Mouse (Mus musculus): ENCODE data around the gene Mrps26. TPM values are rescaled to one million over a fixed set of nuclear protein-coding genes. Genes with fewer than 3 reads are reported as not detected.
A peak's percentile ranks its signal among the peaks of the same experiment; 100 is the strongest.
"Not testable (repeated sequence)": the region's sequence is repeated elsewhere in the genome, so short reads cannot be mapped to it uniquely, and the experiment has no call there.

Mrps26 gene
- total RNA-seq, 2 experiments from 2014 or later, result 11.3 to 15.1 TPM

DNA sequence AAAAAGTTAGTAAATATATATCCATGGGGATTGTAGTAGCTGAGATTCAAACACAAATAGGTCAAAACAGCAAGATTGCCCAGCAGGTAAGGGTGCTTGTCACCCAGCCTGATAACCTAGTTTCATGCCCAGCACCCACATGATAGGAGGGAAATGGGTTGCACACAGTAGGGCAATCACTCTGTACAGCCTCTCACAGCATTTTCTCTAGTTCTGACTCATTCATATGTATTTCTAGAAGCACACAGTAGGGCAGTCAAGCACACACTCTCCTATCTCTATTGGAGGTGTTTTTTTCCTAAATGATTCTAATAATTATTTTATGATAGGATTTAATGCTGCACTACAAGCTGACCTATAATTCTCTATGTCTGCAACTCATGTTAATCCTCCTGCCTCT, 6.4 kb downstream of the Mrps26 start:
- no peak for ATAC-seq (replicated peaks; ENCODE audit: low FRiP score, poor library complexity, severe bottlenecking)

- ATAC-seq (replicated peaks; ENCODE audit: low FRiP score, poor library complexity, severe bottlenecking), result no peak
These were observed 11.4 kb downstream of the Mrps26 start for GRCm38 (mm10) chr2:130574960-130575359.

GRCm38 (mm10) chr2:130575873-130576272, 12.3 kb downstream of the Mrps26 start, which contains the start of gene Oxt:
Gene Oxt (plus strand): TSS chr2:130576173.
- no peak for ATAC-seq (replicated peaks; ENCODE audit: low FRiP score, poor library complexity, severe bottlenecking)

- not testable (repeated sequence) for ATAC-seq (replicated peaks; ENCODE audit: low FRiP score, poor library complexity, severe bottlenecking)
These were observed 13.0 kb downstream of the Mrps26 start for GRCm38 (mm10) chr2:130576564-130576963.

DNA sequence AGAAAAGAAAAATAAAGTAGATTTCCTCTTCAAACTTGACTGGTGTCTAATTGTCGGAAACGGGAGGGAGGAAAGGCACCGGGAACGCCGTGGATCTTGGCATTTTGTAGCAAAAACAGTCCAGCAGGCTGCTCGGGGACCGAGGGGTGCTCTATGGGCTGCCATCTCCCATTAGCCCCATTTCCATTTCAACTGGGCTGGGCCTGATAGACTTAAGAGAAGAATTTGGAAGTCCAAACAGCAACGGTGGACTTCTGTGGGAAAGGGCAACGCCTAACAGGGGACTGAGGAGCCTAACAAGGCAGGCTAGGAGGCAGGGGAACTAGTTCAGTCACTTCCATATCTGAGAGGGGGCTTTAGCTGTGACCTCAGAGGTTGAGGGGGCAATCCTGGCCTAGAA, 13.5 kb downstream of the Mrps26 start:
- ATAC-seq (replicated peaks; ENCODE audit: low FRiP score, poor library complexity, severe bottlenecking), result no peak

GRCm38 (mm10) chr2:130577632-130578031, 14.1 kb downstream of the Mrps26 start:
- no peak for ATAC-seq (replicated peaks; ENCODE audit: low FRiP score, poor library complexity, severe bottlenecking)

DNA sequence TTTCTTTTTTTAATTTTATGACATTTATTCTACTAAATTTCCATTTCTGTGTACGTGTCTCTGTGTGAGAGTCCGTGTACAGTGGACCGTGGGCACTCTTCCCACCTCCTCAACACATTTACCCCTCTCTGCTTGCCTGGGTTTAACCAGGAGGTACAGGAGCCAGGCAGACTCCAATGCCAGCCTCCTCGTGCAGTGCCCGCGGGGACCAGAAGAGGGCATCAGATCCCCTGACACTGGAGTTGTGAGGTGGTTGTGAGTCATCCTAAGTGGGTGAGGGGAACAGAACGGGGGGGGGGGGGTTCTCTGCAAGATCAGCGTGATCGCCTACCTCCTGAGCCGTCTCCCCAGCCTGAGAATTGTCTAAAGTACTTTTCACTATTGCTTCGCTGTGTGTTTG, 14.6 kb downstream of the Mrps26 start:
- ATAC-seq (replicated peaks; ENCODE audit: low FRiP score, poor library complexity, severe bottlenecking), result no peak

DNA sequence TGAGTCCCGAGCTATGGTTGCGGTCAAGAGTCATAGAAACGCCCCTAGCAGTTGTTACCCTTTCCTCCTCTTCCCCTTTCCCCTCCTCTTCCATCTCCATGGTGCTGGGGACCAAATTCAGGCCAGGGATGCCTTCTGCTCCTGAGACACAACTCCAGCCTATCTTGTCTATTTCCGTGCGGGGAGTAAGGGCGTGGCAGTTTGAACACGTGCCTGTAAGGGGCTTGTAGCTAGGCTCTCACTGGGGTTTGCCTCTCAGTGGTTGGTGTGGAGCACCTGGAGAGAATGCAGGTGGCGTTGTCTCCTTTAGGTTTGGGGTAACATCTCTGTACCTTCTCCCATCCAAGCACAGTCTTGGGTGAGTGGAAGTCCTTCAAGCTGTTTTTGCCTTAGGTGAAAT, 16.2 kb downstream of the Mrps26 start:
- no peak for ATAC-seq (replicated peaks; ENCODE audit: low FRiP score, poor library complexity, severe bottlenecking)

DNA sequence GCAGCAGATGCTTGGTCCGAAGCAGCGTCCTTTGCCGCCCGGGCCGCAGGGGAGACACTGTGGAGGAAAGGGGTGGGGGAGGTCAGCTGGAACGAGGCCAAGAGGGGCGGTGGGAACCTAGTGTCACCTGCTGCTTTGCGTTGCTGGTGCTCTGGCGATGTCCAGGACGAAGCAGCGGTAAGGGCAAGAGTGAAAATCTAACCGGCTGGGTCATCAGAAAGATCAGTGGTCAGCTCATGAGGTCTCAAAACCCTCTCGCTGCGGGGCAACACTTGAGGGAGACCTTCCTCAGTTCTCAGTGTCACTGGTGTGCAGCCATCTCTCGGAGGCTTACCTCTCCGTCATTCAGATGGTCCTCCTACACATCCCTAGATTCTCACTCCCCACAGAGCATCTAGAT, 17.7 kb downstream of the Mrps26 start:
- ATAC-seq (replicated peaks; ENCODE audit: low FRiP score, poor library complexity, severe bottlenecking), result no peak

GRCm38 (mm10) chr2:130582552-130582951, 19.0 kb downstream of the Mrps26 start, which contains the start of gene Avp:
Gene Avp (minus strand): TSS chr2:130582554.
- no peak for ATAC-seq (replicated peaks; ENCODE audit: low FRiP score, poor library complexity, severe bottlenecking)

- ATAC-seq (replicated peaks; ENCODE audit: low FRiP score, poor library complexity, severe bottlenecking), result no peak
These were observed 20.5 kb downstream of the Mrps26 start for GRCm38 (mm10) chr2:130583902-130584560.

DNA sequence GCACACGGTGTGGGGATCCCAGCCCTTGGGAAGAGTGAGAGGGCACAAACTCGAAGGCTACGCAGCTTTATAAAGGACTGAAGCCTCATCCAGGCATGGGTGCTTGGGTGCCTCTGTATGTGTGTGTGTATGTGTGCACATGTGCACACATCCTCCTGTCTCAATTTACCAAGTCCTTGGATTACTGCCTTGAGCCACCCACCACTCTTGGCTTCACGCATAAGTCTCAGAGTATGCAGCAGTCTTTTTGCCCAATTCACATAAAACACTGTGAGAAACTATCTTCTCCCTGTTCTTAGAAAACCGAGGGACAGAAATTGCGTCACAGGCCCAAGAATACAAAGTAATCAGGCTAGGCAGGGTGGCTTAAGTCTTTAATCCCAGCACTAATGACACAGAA, 22.5 kb downstream of the Mrps26 start:
- ATAC-seq (replicated peaks; ENCODE audit: low FRiP score, poor library complexity, severe bottlenecking), result no peak

- ATAC-seq (replicated peaks; ENCODE audit: low FRiP score, poor library complexity, severe bottlenecking), result no peak
These were observed 24.8 kb downstream of the Mrps26 start for GRCm38 (mm10) chr2:130588373-130588772.

DNA sequence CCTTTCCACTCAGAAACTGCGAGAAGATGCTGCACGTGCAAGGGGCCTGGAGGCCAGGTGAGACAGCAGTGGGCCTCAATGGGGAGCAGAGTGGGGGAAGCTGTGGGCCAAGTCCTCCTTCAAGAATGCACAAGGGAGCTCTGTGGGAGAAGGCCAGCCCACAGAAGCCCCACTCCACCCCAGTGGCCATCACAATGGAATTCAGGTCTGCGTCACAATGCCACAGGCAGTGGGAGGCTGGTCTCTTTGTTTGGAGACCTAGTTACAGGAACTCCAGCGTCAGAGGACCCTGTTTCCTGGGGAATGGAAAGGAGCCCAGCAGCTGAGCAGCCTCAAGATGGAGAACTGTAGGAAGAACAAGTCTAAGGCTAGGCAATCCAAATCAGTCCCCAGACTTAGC, 25.6 kb downstream of the Mrps26 start:
- no peak for ATAC-seq (replicated peaks; ENCODE audit: low FRiP score, poor library complexity, severe bottlenecking)

GRCm38 (mm10) chr2:130589761-130590160, 26.2 kb downstream of the Mrps26 start:
- ATAC-seq (replicated peaks; ENCODE audit: low FRiP score, poor library complexity, severe bottlenecking), result no peak

DNA sequence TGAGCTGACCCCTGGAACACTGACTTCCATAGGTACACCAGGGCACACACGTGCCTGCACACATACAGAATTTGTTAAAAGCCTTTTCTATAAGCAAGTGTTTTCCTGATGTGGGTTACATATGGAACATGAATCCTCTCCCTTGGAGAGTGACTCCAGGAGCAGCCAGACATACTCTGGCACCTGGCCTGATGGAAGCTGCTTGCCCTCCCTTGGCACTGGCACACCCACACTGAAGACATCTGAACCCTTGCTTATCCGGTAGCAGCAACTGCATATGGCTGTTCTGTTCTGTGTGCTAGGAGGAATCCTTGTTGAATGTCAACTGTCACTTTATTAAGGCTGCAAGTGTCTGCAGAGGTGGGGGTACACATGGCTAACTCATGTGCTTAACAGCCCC, 27.5 kb downstream of the Mrps26 start:
- no peak for ATAC-seq (replicated peaks; ENCODE audit: low FRiP score, poor library complexity, severe bottlenecking)

DNA sequence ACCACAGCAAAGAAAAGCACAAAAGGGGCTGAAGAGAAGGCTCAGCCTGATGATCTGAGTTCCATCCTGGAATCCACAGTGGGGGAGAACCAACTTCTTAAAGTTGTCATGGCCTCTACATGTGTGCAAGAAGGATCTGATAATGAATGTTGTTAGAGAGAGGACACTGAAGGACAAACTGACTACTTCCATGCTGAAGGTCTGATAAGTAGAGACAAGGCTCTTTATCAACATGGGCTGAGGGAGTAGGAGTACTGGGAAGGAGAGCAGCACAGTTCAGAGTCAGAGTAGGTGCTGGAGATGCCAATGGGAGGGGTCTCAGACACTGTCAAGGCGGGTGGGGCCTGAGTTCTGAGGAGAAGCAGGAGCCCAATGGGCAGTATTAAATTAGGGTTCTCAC, 32.1 kb downstream of the Mrps26 start:
- ATAC-seq (replicated peaks; ENCODE audit: low FRiP score, poor library complexity, severe bottlenecking), result no peak

DNA sequence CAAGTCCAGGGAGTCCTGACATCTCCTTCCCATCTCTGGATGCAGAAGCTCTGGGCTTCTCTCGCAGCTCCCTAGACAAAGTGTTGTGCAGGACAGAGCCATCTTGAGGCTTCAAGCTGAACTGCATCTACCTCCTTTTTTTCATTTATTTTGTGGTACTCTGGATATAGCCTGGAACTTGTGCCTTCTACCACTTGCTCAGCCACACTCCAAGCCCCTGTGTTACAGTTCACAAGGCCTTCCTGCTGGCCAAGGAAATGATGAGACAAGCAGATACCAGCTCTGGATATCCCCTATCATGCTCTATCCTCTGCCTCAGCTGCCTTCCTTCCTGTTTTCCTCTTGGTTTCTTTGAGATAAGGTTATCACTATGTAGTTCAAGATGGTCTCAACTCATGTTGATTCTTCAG, 34.1 kb downstream of the Mrps26 start:
- 0 out of 2 replicates have a peak, but pooled peaks have one; percentile 40 for ATAC-seq (replicated peaks; ENCODE audit: low FRiP score, poor library complexity, severe bottlenecking)

GRCm38 (mm10) chr2:130598399-130598798, 34.9 kb downstream of the Mrps26 start:
- ATAC-seq (replicated peaks; ENCODE audit: low FRiP score, poor library complexity, severe bottlenecking), result no peak

DNA sequence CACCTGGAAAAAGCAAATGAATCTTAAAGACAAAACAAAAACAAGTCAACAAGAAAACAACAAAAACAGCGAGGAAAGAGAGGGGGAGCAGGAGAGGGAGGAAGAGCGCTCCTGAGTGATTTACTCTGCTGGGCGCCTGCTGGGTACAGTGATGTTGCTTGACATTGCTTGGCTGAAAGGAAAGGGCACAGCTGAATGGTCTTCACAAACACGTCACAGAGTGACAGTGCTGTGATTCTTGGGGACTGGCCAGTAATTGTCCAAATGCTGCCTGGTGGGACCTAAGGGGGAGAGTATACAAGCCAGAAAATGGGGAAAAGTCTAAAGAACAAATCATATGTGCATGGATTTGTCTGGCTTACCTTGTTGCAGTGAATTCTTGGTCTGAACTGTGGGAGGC, 38.7 kb downstream of the Mrps26 start:
- ATAC-seq (replicated peaks; ENCODE audit: low FRiP score, poor library complexity, severe bottlenecking), result no peak

- no peak for ATAC-seq (replicated peaks; ENCODE audit: low FRiP score, poor library complexity, severe bottlenecking)
These were observed 49.5 kb downstream of the Mrps26 start for GRCm38 (mm10) chr2:130613091-130613490.

Data from erythroid progenitor cell, adult 5-6 weeks (primary cell).